Mouse (Mus musculus) thymus, adult 2 months (tissue): Measurements from ENCODE around the gene Kcnq1.

ENCODE experiments used
- CTCF ChIP-seq: fragments of 200-500 bp; IDR thresholded peaks from 2 replicates; pipeline ENCODE4 v1.5.1; 2012; ENCODE audit warnings: mild to moderate bottlenecking, control low read depth, low read length, moderate library complexity, borderline replicate concordance; ENCODE audit not compliant: control insufficient read depth, poor library complexity, insufficient read depth; ENCODE audit errors: extremely low read depth
- POLR2A ChIP-seq: fragments of 200-500 bp; IDR thresholded peaks from 2 replicates; pipeline ENCODE4 v1.6.1; 2012; ENCODE audit warnings: mild to moderate bottlenecking, low read length, control low read depth, moderate library complexity; ENCODE audit not compliant: control insufficient read depth, poor library complexity, insufficient read depth; ENCODE audit errors: extremely low read depth

- TF ChIP-seq CTCF (no peak), POLR2A (no peak)
Observed at GRCm38 (mm10) chr7:143093847-143094246, 12.3 kb upstream of the Kcnq1 start.
